Mouse (Mus musculus): ENCODE data around the gene Eif4g1.

GRCm38 (mm10) chr16:20671886-20672285 lies 3.8 kb downstream of the Eif4g1 start:
- no peak for TF ChIP-seq CTCF (IDR thresholded peaks at IDR 0.05; ENCODE audit: extremely low read depth, insufficient read length, insufficient replicate concordance, low read depth, low read length)
- no peak for TF ChIP-seq POLR2A (IDR thresholded peaks at IDR 0.05; ENCODE audit: low read depth, low read length)
